Mouse (Mus musculus) heart, embryonic 10.5 days (tissue): Measurements from ENCODE around the gene Pigr. TPM values are rescaled to one million over a fixed set of nuclear protein-coding genes. Genes with fewer than 3 reads are reported as not detected.

Experiments
- DNase-seq: peaks from one replicate; pipeline ENCODE4 v3.0.0-alpha.2; 2017; ENCODE audit warnings: low spot score
- H3K27ac ChIP-seq: fragments of 300-500 bp; sonication (generic); 2 replicates; pipeline ENCODE4 v1.5.1; 2016; ENCODE audit warnings: mild to moderate bottlenecking
- H3K27me3 ChIP-seq: fragments of 300-500 bp; sonication (generic); 2 replicates; pipeline ENCODE4 v1.6.1; 2016; ENCODE audit warnings: mild to moderate bottlenecking; ENCODE audit not compliant: poor library complexity, insufficient read depth, severe bottlenecking
- H3K36me3 ChIP-seq: fragments of 300-500 bp; sonication (generic); 2 replicates; pipeline ENCODE4 v1.6.1; 2016; ENCODE audit warnings: mild to moderate bottlenecking, moderate library complexity
- H3K4me1 ChIP-seq: fragments of 300-500 bp; sonication (generic); 2 replicates; pipeline ENCODE4 v1.6.1; 2016; ENCODE audit warnings: mild to moderate bottlenecking
- H3K4me3 ChIP-seq: fragments of 300-500 bp; sonication (generic); 2 replicates; pipeline ENCODE4 v1.5.1; 2016; ENCODE audit warnings: mild to moderate bottlenecking, moderate library complexity
- H3K9me3 ChIP-seq: fragments of 300-500 bp; sonication (generic); 2 replicates; pipeline ENCODE4 v1.6.1; 2016; ENCODE audit warnings: mild to moderate bottlenecking, moderate library complexity
- WGBS: fragments of 180-500 bp; shearing (Covaris S2); methylation state at CpG from one replicate; pipeline ENCODE4 v1.1.7; 2016; 5-methylcytosine and 5-hydroxymethylcytosine counted together
- polyA plus RNA-seq: library from polyadenylated mRNA; unstranded; fragments of >200 nt; fragmentation: Nextera tagmentation; extraction: Ambion mirVana; gene quantifications from 2 replicates; pipeline ENCODE4 v1.2.1, GENCODE M21; 2016

Pigr gene
- polyA plus RNA-seq, 1 experiment from 2014 or later = not detected

GRCm38 (mm10) chr1:130802976-130803375, 23.5 kb upstream of the Pigr start:
- Histone ChIP-seq H3K4me1 (peaks cover 34% of the 10 kb centered on the region), H3K36me3 (no peaks in the 10 kb centered on the region), H3K9me3 (no peaks in the 10 kb centered on the region), H3K27me3 (peaks cover 6% of the 10 kb centered on the region), H3K4me3 (no peak overlapping the region), H3K27ac (peak overlapping the region; percentile 67)
- WGBS = 46% methylated on average over 6 of the region's 6 CpGs
- DNase-seq = peak; percentile 66

DNA sequence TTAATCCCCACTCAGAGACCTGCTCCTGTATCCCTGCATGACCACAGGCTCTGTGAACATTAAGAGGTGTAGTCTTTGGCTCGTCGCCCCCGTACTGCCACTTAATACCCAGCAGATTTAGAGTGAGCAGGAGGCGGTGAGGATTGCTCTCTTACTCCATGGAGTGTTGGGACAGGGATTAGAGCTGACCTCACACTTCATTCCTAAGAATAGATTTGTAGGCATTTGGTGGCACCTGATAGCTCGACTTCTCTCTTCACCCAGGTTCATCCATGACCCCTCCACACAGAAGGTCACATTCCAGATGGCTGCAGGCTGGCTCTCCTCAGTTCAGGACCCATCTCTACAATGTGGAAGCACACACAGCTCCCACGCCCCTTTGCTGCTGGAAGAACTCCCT, 22.2 kb upstream of the Pigr start:
- Histone ChIP-seq H3K4me1 (peaks cover 34% of the 10 kb centered on the region), H3K27ac (peak overlapping the region; percentile 69), H3K36me3 (no peaks in the 10 kb centered on the region), H3K27me3 (peaks cover 6% of the 10 kb centered on the region; the same call in 1 of the 2 replicates), H3K4me3 (no peak overlapping the region), H3K9me3 (no peaks in the 10 kb centered on the region)
- peak; percentile 77 for DNase-seq
- WGBS = 39% methylated on average over 6 of the region's 6 CpGs

GRCm38 (mm10) chr1:130810906-130811305, 15.6 kb upstream of the Pigr start:
- peak; percentile 52 for DNase-seq
- Histone ChIP-seq H3K27ac (no peak overlapping the region), H3K27me3 (peaks cover 7% of the 10 kb centered on the region; the same call in 1 of the 2 replicates), H3K9me3 (no peaks in the 10 kb centered on the region), H3K4me3 (no peak overlapping the region), H3K4me1 (no peaks in the 10 kb centered on the region), H3K36me3 (no peaks in the 10 kb centered on the region)
- WGBS = 77% methylated on average over 3 of the region's 3 CpGs

GRCm38 (mm10) chr1:130811316-130811715, 15.2 kb upstream of the Pigr start:
- Histone ChIP-seq H3K27ac (no peak overlapping the region), H3K4me1 (no peaks in the 10 kb centered on the region), H3K9me3 (no peaks in the 10 kb centered on the region), H3K27me3 (peaks cover 7% of the 10 kb centered on the region; the same call in 1 of the 2 replicates), H3K36me3 (no peaks in the 10 kb centered on the region), H3K4me3 (no peak overlapping the region)
- peak; percentile 52 for DNase-seq
- WGBS = 69% methylated on average over 17 of the region's 17 CpGs

- Histone ChIP-seq H3K9me3 (no peaks in the 10 kb centered on the region), H3K4me3 (no peak overlapping the region), H3K27ac (no peak overlapping the region), H3K36me3 (no peaks in the 10 kb centered on the region), H3K4me1 (no peaks in the 10 kb centered on the region), H3K27me3 (no peaks in the 10 kb centered on the region)
- WGBS = 85% methylated on average over 1 of the region's 1 CpGs
- DNase-seq = no peak
Observed at GRCm38 (mm10) chr1:130819737-130820136, 6.7 kb upstream of the Pigr start.

DNA sequence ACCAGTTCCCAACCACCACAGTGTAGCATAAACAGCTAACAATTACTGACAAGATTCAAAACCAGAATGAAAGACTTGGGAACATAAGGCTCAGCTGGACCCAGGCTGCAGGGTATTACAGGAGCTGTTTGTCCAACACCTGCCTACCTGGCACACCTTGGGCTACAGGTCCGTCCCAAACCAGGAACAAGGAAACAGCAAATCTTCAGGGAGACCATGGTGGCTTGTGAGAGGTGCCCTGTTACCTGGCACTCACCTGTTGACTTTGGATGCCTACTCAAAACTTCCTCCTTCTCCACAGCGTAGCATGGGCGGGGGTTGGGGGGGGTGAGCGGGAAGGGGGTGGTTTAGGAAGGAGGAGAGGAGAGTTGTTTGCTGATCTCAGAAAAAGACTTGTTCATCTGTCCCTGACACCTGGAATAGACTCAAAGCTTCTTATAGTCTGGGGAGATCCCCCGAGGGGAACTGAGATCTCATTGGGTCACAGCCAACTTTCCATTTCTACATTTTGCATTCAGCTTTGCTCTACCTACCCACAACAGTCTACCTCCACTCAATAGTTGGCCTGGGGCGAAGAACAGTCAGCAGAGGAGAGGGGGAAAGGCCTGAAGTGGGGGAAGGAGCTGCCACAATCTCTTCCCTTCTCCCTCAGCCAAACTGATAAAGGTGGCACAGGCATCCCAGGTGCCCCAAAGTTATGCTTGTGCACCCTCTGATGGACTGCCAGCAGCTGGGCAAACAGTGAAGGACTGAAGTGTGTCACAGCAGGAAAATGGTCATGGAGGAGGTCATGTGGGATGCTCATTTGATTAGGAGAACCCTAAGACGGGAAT, 6.0 kb upstream of the Pigr start:
- Histone ChIP-seq H3K4me3 (no peak overlapping the region), H3K27me3 (no peaks in the 10 kb centered on the region), H3K36me3 (no peaks in the 10 kb centered on the region), H3K4me1 (no peaks in the 10 kb centered on the region), H3K27ac (no peak overlapping the region), H3K9me3 (no peaks in the 10 kb centered on the region)
- WGBS = 82% methylated on average over 7 of the region's 7 CpGs
- no peak for DNase-seq

DNA sequence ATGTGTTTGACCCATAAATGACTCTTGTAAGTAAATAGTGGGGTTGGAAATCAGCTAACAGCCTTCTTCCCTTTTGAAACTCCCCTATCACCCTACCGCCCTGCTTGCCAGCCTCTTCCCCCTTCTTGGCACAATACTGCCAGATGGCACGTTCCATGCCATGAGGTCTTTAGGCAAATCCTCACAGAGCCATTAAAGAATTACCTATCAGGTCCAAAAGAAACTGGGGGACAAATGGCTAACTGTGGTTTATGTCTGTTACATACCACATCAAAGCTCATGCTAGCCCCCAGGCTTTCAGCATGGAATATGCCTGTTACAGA, 5.4 kb upstream of the Pigr start:
- Histone ChIP-seq H3K9me3 (no peaks in the 10 kb centered on the region), H3K4me1 (no peaks in the 10 kb centered on the region), H3K36me3 (no peaks in the 10 kb centered on the region), H3K27ac (no peak overlapping the region), H3K27me3 (no peaks in the 10 kb centered on the region), H3K4me3 (no peak overlapping the region)
- 67% methylated on average over 2 of the region's 2 CpGs for WGBS
- no peak for DNase-seq

DNA sequence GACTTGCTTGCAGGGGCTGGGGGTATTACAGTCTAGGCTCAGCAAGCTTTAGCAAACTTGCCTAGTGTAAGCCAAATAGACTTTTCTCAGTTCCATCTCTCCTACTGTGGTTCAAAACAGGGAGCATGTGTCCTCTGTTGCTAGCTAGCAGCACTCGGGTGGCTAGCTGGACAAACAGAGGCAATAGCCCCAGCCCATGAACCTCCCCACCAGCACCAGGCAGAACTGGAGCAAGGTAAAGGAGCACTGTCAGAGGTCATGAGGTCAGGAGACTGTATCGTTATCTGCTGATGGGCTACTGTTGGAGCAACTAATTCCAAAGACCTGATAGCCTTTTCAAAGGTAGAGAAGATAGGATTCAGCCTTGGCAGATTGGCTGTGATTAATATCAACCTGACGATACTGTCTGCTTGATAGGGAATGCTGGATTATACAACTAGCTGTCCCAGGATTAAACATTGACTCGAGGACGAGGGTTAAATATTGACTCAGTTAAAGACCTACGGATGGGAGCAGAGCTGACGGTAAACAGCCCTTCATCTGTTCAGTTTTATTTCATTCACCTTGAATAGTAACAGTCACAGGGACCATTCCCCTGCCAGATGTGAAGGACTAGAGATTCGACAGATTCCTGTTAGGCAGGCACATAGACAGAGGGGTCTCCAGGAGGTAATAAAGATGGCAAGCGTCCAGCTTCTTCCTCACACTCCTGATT, 4.4 kb upstream of the Pigr start:
- H3K36me3 ChIP-seq = no peaks in the 10 kb centered on the region
- no peaks in the 10 kb centered on the region for H3K9me3 ChIP-seq
- H3K27me3 ChIP-seq = no peaks in the 10 kb centered on the region
- no peak overlapping the region for H3K4me3 ChIP-seq
- no peak for DNase-seq
- no peaks in the 10 kb centered on the region for H3K4me1 ChIP-seq
- WGBS = 74% methylated on average over 9 of the region's 9 CpGs
- H3K27ac ChIP-seq = no peak overlapping the region

- 72% methylated on average over 4 of the region's 4 CpGs for WGBS
Observed at GRCm38 (mm10) chr1:130828656-130829055, 2.2 kb downstream of the Pigr start.

DNA sequence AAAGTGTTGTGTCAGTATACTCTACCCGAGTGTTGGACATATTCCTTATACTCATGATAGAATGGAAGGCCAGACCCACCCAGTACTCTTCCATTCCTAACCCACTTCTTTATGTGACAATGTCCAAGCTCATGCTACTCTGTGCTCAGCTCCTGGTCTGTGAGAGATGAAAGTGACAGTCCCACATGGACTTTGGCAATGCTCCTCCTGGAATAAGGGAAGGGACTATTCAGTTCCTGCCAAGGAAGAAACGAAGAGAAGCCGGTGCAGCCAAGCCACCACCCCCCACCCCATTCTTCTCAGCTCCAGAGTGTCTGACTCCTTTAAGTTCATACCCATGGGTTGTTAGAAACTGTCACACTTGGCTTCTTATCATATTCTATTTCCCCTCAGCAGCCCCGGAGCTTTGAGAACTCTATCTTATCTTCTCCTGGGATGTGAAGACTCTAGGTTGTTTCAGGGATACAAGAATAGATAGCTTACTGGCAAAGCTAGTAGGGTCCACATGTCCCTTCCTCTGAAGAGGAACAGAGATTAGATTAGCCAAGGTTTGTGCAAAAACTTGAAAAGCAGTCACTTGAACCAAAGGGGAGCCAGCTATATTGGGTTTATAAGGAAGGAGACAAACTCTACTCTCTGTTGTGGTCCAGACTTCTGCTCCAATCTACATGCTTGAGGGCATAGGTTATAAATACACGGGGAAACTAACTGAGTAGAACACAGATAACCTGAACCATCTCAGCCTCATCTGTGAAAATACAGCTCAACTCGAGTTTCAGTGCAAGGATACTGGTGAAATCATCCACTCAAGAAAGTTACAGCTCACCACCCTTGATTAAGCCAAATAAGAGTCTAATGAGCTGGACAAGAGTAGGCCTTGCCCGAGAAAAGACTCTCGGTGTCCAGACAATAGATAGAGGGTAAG, 3.7 kb downstream of the Pigr start:
- H3K4me1 ChIP-seq = peaks cover 23% of the 10 kb centered on the region
- no peak overlapping the region for H3K4me3 ChIP-seq
- H3K27ac ChIP-seq = no peak overlapping the region
- H3K9me3 ChIP-seq = no peaks in the 10 kb centered on the region
- H3K27me3 ChIP-seq = no peaks in the 10 kb centered on the region
- no peak for DNase-seq
- WGBS = 32% methylated on average over 8 of the region's 8 CpGs
- H3K36me3 ChIP-seq = no peaks in the 10 kb centered on the region

More at GRCm38 (mm10) chr1:130828656-130829055, 2.2 kb downstream of the Pigr start:
- no peak overlapping the region for H3K27ac ChIP-seq
- H3K4me1 ChIP-seq = peaks cover 23% of the 10 kb centered on the region
- H3K4me3 ChIP-seq = no peak overlapping the region
- no peaks in the 10 kb centered on the region for H3K27me3 ChIP-seq
- H3K36me3 ChIP-seq = no peaks in the 10 kb centered on the region
- no peaks in the 10 kb centered on the region for H3K9me3 ChIP-seq
- no peak for DNase-seq

DNA sequence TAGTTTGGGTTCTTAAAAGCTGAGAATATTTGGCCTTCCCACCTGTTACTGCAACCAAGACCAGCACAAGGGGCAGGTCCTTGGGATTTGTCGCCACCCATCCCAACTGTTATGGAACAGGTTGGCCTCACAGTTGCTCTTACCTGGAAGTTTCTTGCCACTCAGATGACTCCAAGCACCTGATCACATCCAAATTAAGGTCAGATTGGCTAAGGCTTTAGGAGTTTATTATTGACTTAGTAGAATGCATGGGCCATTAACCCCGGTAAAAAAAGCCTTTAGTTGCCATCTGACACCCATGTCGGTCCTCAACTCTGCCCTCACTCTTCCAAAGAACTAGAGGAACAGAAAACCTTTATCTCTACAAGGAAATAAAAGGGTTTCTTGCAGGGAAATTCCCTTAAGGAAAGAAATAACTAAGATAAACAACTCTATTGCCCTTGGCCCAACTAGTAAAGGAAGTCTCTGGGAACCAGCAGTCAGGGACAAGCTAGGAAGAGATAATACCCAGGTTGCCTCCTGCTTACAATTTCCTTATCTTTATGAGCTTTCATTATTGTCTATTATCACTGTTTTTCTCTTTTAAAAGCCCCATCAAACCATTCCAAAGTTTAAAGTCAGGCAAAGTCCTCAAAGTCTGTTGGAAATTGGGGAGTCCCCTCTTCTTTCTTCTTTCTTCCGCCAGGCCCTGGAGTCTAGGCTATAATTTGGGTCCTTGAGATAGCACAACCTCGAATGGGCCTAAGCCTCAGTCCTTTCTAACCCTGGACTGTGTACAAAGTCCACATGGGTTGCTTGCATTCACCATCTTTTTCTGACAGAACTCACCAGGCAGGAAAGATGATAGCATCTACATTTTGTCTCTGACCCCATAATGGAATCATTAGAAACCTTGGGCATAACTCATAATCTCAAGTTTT, 6.0 kb downstream of the Pigr start:
- Histone ChIP-seq H3K27ac (no peak overlapping the region), H3K4me3 (no peak overlapping the region), H3K4me1 (peaks cover 23% of the 10 kb centered on the region), H3K9me3 (no peaks in the 10 kb centered on the region), H3K36me3 (no peaks in the 10 kb centered on the region), H3K27me3 (no peaks in the 10 kb centered on the region)
- 66% methylated on average over 5 of the region's 5 CpGs for WGBS
- no peak for DNase-seq
